Comparison of ENCODE assay signal across 8 mouse cellular contexts in genomic region chr2:136679280-136680221, GRCm38 (mm10). TPM values are rescaled to one million over a fixed set of nuclear protein-coding genes. Genes with fewer than 3 reads are reported as not detected.
DNase-seq lines count a peak whose midpoint lies in the region; ATAC-seq lines count a peak whose summit lies in the region.

No protein-coding gene starts in this region.

- peak; percentile 87 for ATAC-seq in cerebellum, adult (ENCODE audit: insufficient number of reproducible peaks, low FRiP score, low TSS enrichment)
- peak; percentile 87 for ATAC-seq in forebrain, embryonic 13.5 days
- peak; percentile 81 for ATAC-seq in heart, embryonic 16.5 days (replicated peaks; ENCODE audit: extremely low read depth, insufficient read depth, low FRiP score)
- peak; percentile 77 for ATAC-seq in liver, embryonic 11.5 days (replicated peaks; ENCODE audit: low FRiP score)
- ATAC-seq in neural tube, embryonic 12.5 days (ENCODE audit: low FRiP score, low read depth) = peak; percentile 86

- no peaks in the 10 kb centered on the region for H3K9me3 ChIP-seq in forebrain, embryonic 13.5 days (replicated peaks)
- no peaks in the 10 kb centered on the region for H3K9me3 ChIP-seq in heart, embryonic 16.5 days (replicated peaks; ENCODE audit: control insufficient read depth, low read length)
- H3K9me3 ChIP-seq in liver, embryonic 11.5 days (ENCODE audit: control insufficient read depth, low read length) = no peaks in the 10 kb centered on the region
- no peaks in the 10 kb centered on the region for H3K9me3 ChIP-seq in neural tube, embryonic 12.5 days

- peak; percentile 18 for DNase-seq in 3T3-L1 (ENCODE audit: low read depth, low spot score)
- peak; percentile 79 for DNase-seq in kidney, postnatal 10 days
- peak; percentile 49 for DNase-seq in liver, embryonic 11.5 days (ENCODE audit: low spot score)
- DNase-seq in urinary bladder, postnatal 25 days (ENCODE audit: low spot score) = peak; percentile 49

- peak overlapping the region; percentile 58 for H3K4me3 ChIP-seq in forebrain, embryonic 13.5 days
- peak overlapping the region; percentile 69 for H3K4me3 ChIP-seq in heart, embryonic 16.5 days (ENCODE audit: low read length)
- H3K4me3 ChIP-seq in liver, embryonic 11.5 days (ENCODE audit: low read depth, low read length) = peak overlapping the region; percentile 51
- H3K4me3 ChIP-seq in neural tube, embryonic 12.5 days = peak overlapping the region; percentile 53

- H3K27me3 ChIP-seq in forebrain, embryonic 13.5 days = no peaks in the 10 kb centered on the region
- no peaks in the 10 kb centered on the region for H3K27me3 ChIP-seq in heart, embryonic 16.5 days (ENCODE audit: control insufficient read depth, insufficient read depth, low read length)
- H3K27me3 ChIP-seq in liver, embryonic 11.5 days (replicated peaks; ENCODE audit: control insufficient read depth, insufficient read depth, low read length) = peaks cover 9% of the 10 kb centered on the region
- no peaks in the 10 kb centered on the region for H3K27me3 ChIP-seq in neural tube, embryonic 12.5 days (replicated peaks)

- peaks cover 25% of the 10 kb centered on the region for H3K4me1 ChIP-seq in forebrain, embryonic 13.5 days
- peaks cover 32% of the 10 kb centered on the region for H3K4me1 ChIP-seq in heart, embryonic 16.5 days (ENCODE audit: control insufficient read depth, insufficient read depth, low read length)
- no peaks in the 10 kb centered on the region; the same call in 1 of the 2 replicates for H3K4me1 ChIP-seq in liver, embryonic 11.5 days (replicated peaks; ENCODE audit: control insufficient read depth, insufficient read depth, low read length)
- H3K4me1 ChIP-seq in neural tube, embryonic 12.5 days = peaks cover 17% of the 10 kb centered on the region; the same call in 1 of the 2 replicates

- peak overlapping the region; percentile 90 for H3K4me2 ChIP-seq in forebrain, embryonic 13.5 days
- H3K4me2 ChIP-seq in heart, embryonic 16.5 days (ENCODE audit: low read depth, low read length) = peak overlapping the region; percentile 91
- H3K4me2 ChIP-seq in liver, embryonic 11.5 days = peak overlapping the region; percentile 77
- H3K4me2 ChIP-seq in neural tube, embryonic 12.5 days (replicated peaks) = peak overlapping the region; percentile 90

- WGBS in forebrain, embryonic 13.5 days = 1% methylated on average over 24 of the region's 24 CpGs
- 2% methylated on average over 24 of the region's 24 CpGs for WGBS in heart, embryonic 16.5 days
- WGBS in liver, embryonic 11.5 days = 2% methylated on average over 24 of the region's 24 CpGs
- whole genome bisulfite sequencing in neural tube, embryonic 12.5 days = 2% methylated on average over 24 of the region's 24 CpGs

- peak overlapping the region; percentile 78 for H3K9ac ChIP-seq in forebrain, embryonic 13.5 days
- peak overlapping the region; percentile 92 for H3K9ac ChIP-seq in heart, embryonic 16.5 days (ENCODE audit: low read length)
- H3K9ac ChIP-seq in liver, embryonic 11.5 days (ENCODE audit: low read depth, low read length) = peak overlapping the region; percentile 50
- peak overlapping the region; percentile 65; the same call in 1 of the 2 replicates for H3K9ac ChIP-seq in neural tube, embryonic 12.5 days

- H3K27ac ChIP-seq in forebrain, embryonic 13.5 days = peak overlapping the region; percentile 52; the same call in 1 of the 2 replicates
- H3K27ac ChIP-seq in heart, embryonic 16.5 days (ENCODE audit: low read length) = peak overlapping the region; percentile 92
- peak overlapping the region; percentile 66 for H3K27ac ChIP-seq in liver, embryonic 11.5 days (ENCODE audit: low read depth, low read length)
- H3K27ac ChIP-seq in neural tube, embryonic 12.5 days = no peak overlapping the region

- H3K36me3 ChIP-seq in forebrain, embryonic 13.5 days (ENCODE audit: poor library complexity, severe bottlenecking) = no peaks in the 10 kb centered on the region
- H3K36me3 ChIP-seq in heart, embryonic 16.5 days (ENCODE audit: control insufficient read depth, insufficient read depth) = no peaks in the 10 kb centered on the region
- H3K36me3 ChIP-seq in liver, embryonic 11.5 days (ENCODE audit: control insufficient read depth, insufficient read depth, low read length) = no peaks in the 10 kb centered on the region
- H3K36me3 ChIP-seq in neural tube, embryonic 12.5 days = no peaks in the 10 kb centered on the region

RNA-seq across cellular contexts. Expression of gene Snap25, which starts 33.7 kb away (rescaled TPM):
- polyA plus RNA-seq in forebrain, embryonic 13.5 days (2015; fragmentation: Nextera tagmentation; extraction: Ambion mirVana) = 51.6 and 53.4 TPM in 2 replicates
- polyA plus RNA-seq in heart, embryonic 16.5 days (2015; fragmentation: Nextera tagmentation; extraction: Ambion mirVana) = 0.56 and 0.89 TPM in 2 replicates
- polyA plus RNA-seq in liver, embryonic 11.5 days (2014; fragmentation: Nextera tagmentation; extraction: Ambion mirVana) = 8.7 and 9.5 TPM in 2 replicates
- 69.7 and 90.8 TPM in 2 replicates for polyA plus RNA-seq in neural tube, embryonic 12.5 days (2016; fragmentation: Nextera tagmentation; extraction: Ambion mirVana)

Comparison
In these comparisons a context has a peak if more than half of its experiments do, and no peak if none do; other contexts are left out.
1. DNase-seq: peak in every context shown above with its lines; median percentile 79 in kidney, postnatal 10 days; 49 in liver, embryonic 11.5 days; 49 in urinary bladder, postnatal 25 days; 18 in 3T3-L1.